Mouse (Mus musculus): Measurements from ENCODE around the gene Cd300ld3. TPM values are rescaled to one million over a fixed set of nuclear protein-coding genes. Genes with fewer than 3 reads are reported as not detected.

Cd300ld3 gene
- polyA plus RNA-seq (2014; fragmentation: Nextera tagmentation; extraction: Ambion mirVana) = not detected in 2 replicates

DNA sequence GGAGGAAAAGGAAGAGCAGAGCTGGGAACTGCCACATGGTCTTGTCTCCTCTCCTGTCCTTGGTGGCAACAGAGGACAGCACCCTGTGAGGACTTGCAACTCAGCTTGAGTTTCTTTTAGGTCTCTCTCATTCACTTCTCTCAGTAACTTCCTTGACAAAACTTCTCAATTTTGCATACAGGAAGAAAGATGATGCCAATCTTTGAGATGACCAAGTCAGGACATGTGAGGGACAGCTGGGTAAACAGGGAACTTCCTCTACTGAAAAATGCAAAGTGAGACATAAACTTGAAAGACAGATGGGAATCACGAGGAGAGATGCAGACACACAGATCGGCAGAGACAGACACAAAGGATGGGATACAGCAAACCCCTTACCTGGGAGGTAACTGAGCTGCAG lies at the start of gene Cd300ld3:
Gene Cd300ld3 (minus strand): TSS at position 151 of the 400 bp plus-strand sequence.
- H3K27me3 ChIP-seq (ENCODE audit: control insufficient read depth, insufficient read depth, low read length) = no peaks in the 10 kb centered on the region
- WGBS = 88% methylated on average over 2 of the region's 2 CpGs

DNA sequence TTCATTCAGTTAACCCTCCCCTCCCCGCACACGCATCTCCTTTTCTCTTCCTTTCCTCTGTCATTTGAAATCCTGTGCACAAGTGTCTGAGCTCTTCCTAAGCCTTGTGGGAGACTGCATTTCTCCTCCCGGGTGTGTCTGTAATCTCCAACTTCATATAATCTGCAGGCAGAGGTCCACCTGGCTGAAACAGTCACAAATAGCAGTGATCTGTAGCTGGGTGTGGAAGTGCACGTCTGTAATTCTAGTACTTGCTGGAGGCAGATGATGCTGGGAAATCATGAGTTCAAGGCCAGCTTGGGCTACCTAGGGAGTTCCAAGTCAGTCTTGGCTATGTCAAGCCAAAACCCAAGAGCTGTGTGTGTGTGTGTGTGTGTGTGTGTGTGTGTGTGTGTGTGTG lies 43.9 kb upstream of the Cd300ld3 start:
- Histone ChIP-seq H3K4me1 (ENCODE audit: control insufficient read depth, insufficient read depth, low read length) (no peaks in the 10 kb centered on the region; the same call in 1 of the 2 replicates), H3K27ac (replicated peaks; ENCODE audit: low read depth, low read length) (no peak overlapping the region), H3K9me3 (ENCODE audit: control insufficient read depth, low read length) (no peaks in the 10 kb centered on the region), H3K27me3 (ENCODE audit: control insufficient read depth, insufficient read depth, low read length) (peaks cover 17% of the 10 kb centered on the region), H3K36me3 (ENCODE audit: control insufficient read depth, insufficient read depth, low read length) (no peaks in the 10 kb centered on the region), H3K4me3 (replicated peaks; ENCODE audit: low read depth, low read length) (no peak overlapping the region), H3K4me2 (ENCODE audit: low read length) (peak overlapping the region; percentile 53), H3K9ac (replicated peaks; ENCODE audit: low read length) (no peak overlapping the region; the same call in 1 of the 2 replicates)
- DNase-seq (no peak), ATAC-seq (ENCODE audit: low FRiP score, low TSS enrichment) (no peak)
- WGBS = 16% methylated on average over 4 of the region's 4 CpGs

More for the DNA sequence above, at the start of gene Cd300ld3:
- Histone ChIP-seq H3K36me3 (ENCODE audit: control insufficient read depth, insufficient read depth, low read length) (no peaks in the 10 kb centered on the region), H3K4me1 (ENCODE audit: control insufficient read depth, insufficient read depth, low read length) (no peaks in the 10 kb centered on the region), H3K9ac (replicated peaks; ENCODE audit: low read length) (no peak within 1 kb of the TSS), H3K27ac (replicated peaks; ENCODE audit: low read depth, low read length) (no peak within 1 kb of the TSS), H3K4me2 (ENCODE audit: low read length) (no peak within 1 kb of the TSS), H3K9me3 (ENCODE audit: control insufficient read depth, low read length) (no peaks in the 10 kb centered on the region), H3K4me3 (replicated peaks; ENCODE audit: low read depth, low read length) (no peak within 1 kb of the TSS)
- no peak for ATAC-seq (ENCODE audit: low FRiP score, low TSS enrichment)
- DNase-seq = no peak

GRCm38 (mm10) chr11:115091362-115091901 lies 43.2 kb upstream of the Cd300ld3 start, which contains the start of gene Rab37:
Gene Rab37, plus strand, starts transcription at chr11:115091431.
- peaks cover 17% of the 10 kb centered on the region for H3K27me3 ChIP-seq (ENCODE audit: control insufficient read depth, insufficient read depth, low read length)
- no peaks in the 10 kb centered on the region for H3K36me3 ChIP-seq (ENCODE audit: control insufficient read depth, insufficient read depth, low read length)
- 2% methylated on average over 36 of the region's 36 CpGs for WGBS
- ATAC-seq (ENCODE audit: low FRiP score, low TSS enrichment) (no peak), DNase-seq (peak; percentile 15)
- peak within 1 kb of the TSS; percentile 34 for H3K9ac ChIP-seq (replicated peaks; ENCODE audit: low read length)
- no peaks in the 10 kb centered on the region for H3K9me3 ChIP-seq (ENCODE audit: control insufficient read depth, low read length)
- peak within 1 kb of the TSS; percentile 53 for H3K4me2 ChIP-seq (ENCODE audit: low read length)
- H3K4me1 ChIP-seq (ENCODE audit: control insufficient read depth, insufficient read depth, low read length) = no peaks in the 10 kb centered on the region; the same call in 1 of the 2 replicates
- H3K27ac ChIP-seq (replicated peaks; ENCODE audit: low read depth, low read length) = no peak within 1 kb of the TSS
- H3K4me3 ChIP-seq (replicated peaks; ENCODE audit: low read depth, low read length) = peak within 1 kb of the TSS; percentile 12

DNA sequence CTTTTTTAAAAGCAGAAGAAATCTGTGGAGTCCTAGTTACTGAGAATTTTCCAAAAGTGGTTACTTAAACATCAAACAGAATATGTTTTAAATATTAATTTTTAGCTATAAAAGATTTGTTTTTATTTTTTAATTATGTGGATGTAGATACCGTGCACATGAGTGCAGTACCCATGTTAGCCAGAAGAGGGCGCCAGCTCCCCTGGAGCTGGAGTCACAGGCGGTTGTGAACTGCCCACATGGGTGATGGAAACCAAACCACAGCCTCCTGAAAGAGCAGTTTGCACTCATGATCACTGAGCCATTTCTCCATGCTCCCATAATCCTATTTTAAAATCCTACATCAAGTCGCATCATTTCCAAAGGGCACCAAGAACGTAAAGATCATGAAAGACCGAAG lies 41.6 kb upstream of the Cd300ld3 start:
- WGBS = 53% methylated on average over 6 of the region's 6 CpGs
- Histone ChIP-seq H3K4me1 (ENCODE audit: control insufficient read depth, insufficient read depth, low read length) (peaks cover 4% of the 10 kb centered on the region; the same call in 1 of the 2 replicates), H3K36me3 (ENCODE audit: control insufficient read depth, insufficient read depth, low read length) (no peaks in the 10 kb centered on the region), H3K9ac (replicated peaks; ENCODE audit: low read length) (no peak overlapping the region), H3K27ac (replicated peaks; ENCODE audit: low read depth, low read length) (no peak overlapping the region), H3K9me3 (ENCODE audit: control insufficient read depth, low read length) (no peaks in the 10 kb centered on the region), H3K4me2 (ENCODE audit: low read length) (no peak overlapping the region), H3K27me3 (ENCODE audit: control insufficient read depth, insufficient read depth, low read length) (peaks cover 17% of the 10 kb centered on the region), H3K4me3 (replicated peaks; ENCODE audit: low read depth, low read length) (no peak overlapping the region)
- no peak for ATAC-seq (ENCODE audit: low FRiP score, low TSS enrichment)
- no peak for DNase-seq

DNA sequence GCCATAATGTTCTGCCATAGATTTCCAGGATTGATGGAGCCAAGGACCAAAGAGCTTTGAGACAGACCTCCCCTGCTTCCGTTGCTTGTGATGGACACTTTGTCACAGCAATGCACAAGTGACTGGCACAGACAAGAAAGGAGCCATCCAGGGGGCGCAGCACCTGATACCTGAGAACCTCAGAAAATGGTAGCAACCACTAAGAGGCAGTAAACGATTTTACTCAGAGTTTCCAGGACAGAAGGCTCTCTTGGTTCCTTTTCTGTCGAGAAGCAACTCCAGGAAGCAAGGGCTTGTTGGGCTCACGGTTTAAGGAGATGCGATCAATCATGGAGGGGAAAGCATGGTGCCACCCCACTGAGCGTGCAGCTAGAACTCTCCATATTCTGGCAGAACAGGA lies 38.0 kb upstream of the Cd300ld3 start:
- Histone ChIP-seq H3K27me3 (ENCODE audit: control insufficient read depth, insufficient read depth, low read length) (peaks cover 5% of the 10 kb centered on the region; the same call in 1 of the 2 replicates), H3K4me3 (replicated peaks; ENCODE audit: low read depth, low read length) (no peak overlapping the region), H3K36me3 (ENCODE audit: control insufficient read depth, insufficient read depth, low read length) (no peaks in the 10 kb centered on the region), H3K4me1 (ENCODE audit: control insufficient read depth, insufficient read depth, low read length) (peaks cover 10% of the 10 kb centered on the region; the same call in 1 of the 2 replicates), H3K9ac (replicated peaks; ENCODE audit: low read length) (no peak overlapping the region), H3K9me3 (ENCODE audit: control insufficient read depth, low read length) (no peaks in the 10 kb centered on the region), H3K27ac (replicated peaks; ENCODE audit: low read depth, low read length) (no peak overlapping the region), H3K4me2 (ENCODE audit: low read length) (no peak overlapping the region)
- WGBS = 75% methylated on average over 7 of the region's 7 CpGs
- DNase-seq = no peak
- ATAC-seq (ENCODE audit: low FRiP score, low TSS enrichment) = no peak

GRCm38 (mm10) chr11:115085064-115085463 lies 36.9 kb upstream of the Cd300ld3 start:
- ATAC-seq (ENCODE audit: low FRiP score, low TSS enrichment) = no peak
- Histone ChIP-seq H3K27me3 (ENCODE audit: control insufficient read depth, insufficient read depth, low read length) (no peaks in the 10 kb centered on the region), H3K4me2 (ENCODE audit: low read length) (no peak overlapping the region), H3K9ac (replicated peaks; ENCODE audit: low read length) (no peak overlapping the region), H3K9me3 (ENCODE audit: control insufficient read depth, low read length) (no peaks in the 10 kb centered on the region), H3K4me1 (ENCODE audit: control insufficient read depth, insufficient read depth, low read length) (peaks cover 10% of the 10 kb centered on the region; the same call in 1 of the 2 replicates), H3K36me3 (ENCODE audit: control insufficient read depth, insufficient read depth, low read length) (no peaks in the 10 kb centered on the region), H3K4me3 (replicated peaks; ENCODE audit: low read depth, low read length) (no peak overlapping the region), H3K27ac (replicated peaks; ENCODE audit: low read depth, low read length) (no peak overlapping the region)
- 37% methylated on average over 8 of the region's 8 CpGs for WGBS
- DNase-seq = no peak

DNA sequence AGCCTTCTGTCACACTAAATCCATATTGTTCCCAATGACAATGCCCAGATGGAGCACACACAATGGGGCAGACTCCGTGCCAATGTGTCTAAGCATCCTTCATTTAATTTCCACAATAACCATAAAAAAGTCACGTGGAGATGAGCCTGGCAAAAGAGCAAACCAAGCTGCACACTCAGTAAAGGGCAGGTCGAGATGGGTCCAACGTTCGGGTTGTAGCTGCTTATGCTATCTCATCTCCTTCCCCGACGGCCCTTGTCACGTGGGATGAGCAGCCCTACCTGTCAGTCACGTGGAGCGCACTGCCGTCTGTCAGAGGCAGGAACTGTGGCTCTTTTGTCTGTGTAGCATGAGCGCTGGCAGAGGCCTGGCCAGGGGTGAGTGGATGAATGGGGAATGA lies 36.4 kb upstream of the Cd300ld3 start:
- WGBS = 24% methylated on average over 12 of the region's 12 CpGs
- H3K27me3 ChIP-seq (ENCODE audit: control insufficient read depth, insufficient read depth, low read length) = no peaks in the 10 kb centered on the region
- H3K27ac ChIP-seq (replicated peaks; ENCODE audit: low read depth, low read length) = no peak overlapping the region
- no peak overlapping the region for H3K4me3 ChIP-seq (replicated peaks; ENCODE audit: low read depth, low read length)
- no peaks in the 10 kb centered on the region for H3K36me3 ChIP-seq (ENCODE audit: control insufficient read depth, insufficient read depth, low read length)
- H3K4me2 ChIP-seq (ENCODE audit: low read length) = no peak overlapping the region
- H3K4me1 ChIP-seq (ENCODE audit: control insufficient read depth, insufficient read depth, low read length) = peaks cover 10% of the 10 kb centered on the region; the same call in 1 of the 2 replicates
- H3K9ac ChIP-seq (replicated peaks; ENCODE audit: low read length) = no peak overlapping the region
- no peaks in the 10 kb centered on the region for H3K9me3 ChIP-seq (ENCODE audit: control insufficient read depth, low read length)
- ATAC-seq (ENCODE audit: low FRiP score, low TSS enrichment) (no peak), DNase-seq (peak; percentile 26)

- Histone ChIP-seq H3K4me1 (ENCODE audit: control insufficient read depth, insufficient read depth, low read length) (peaks cover 10% of the 10 kb centered on the region; the same call in 1 of the 2 replicates), H3K36me3 (ENCODE audit: control insufficient read depth, insufficient read depth, low read length) (no peaks in the 10 kb centered on the region), H3K27ac (replicated peaks; ENCODE audit: low read depth, low read length) (no peak overlapping the region), H3K4me2 (ENCODE audit: low read length) (no peak overlapping the region), H3K9ac (replicated peaks; ENCODE audit: low read length) (no peak overlapping the region), H3K27me3 (ENCODE audit: control insufficient read depth, insufficient read depth, low read length) (no peaks in the 10 kb centered on the region), H3K9me3 (ENCODE audit: control insufficient read depth, low read length) (no peaks in the 10 kb centered on the region), H3K4me3 (replicated peaks; ENCODE audit: low read depth, low read length) (no peak overlapping the region)
- DNase-seq (peak; percentile 94), ATAC-seq (ENCODE audit: low FRiP score, low TSS enrichment) (peak; percentile 27; the same call in 1 of the 2 replicates)
- WGBS = 32% methylated on average over 18 of the region's 18 CpGs
Measured at GRCm38 (mm10) chr11:115083376-115084139, 35.3 kb upstream of the Cd300ld3 start.

All from midbrain, embryonic 14.5 days (tissue).